Mouse (Mus musculus) thymus, postnatal 25 days (tissue): ENCODE data around the gene Cidec.

Experiments used
- DNase-seq: peaks from one replicate; pipeline ENCODE4 v3.0.0; 2022

The Cidec gene

GRCm38 (mm10) chr6:113435664-113436205, at the start of gene Cidec:
Gene Cidec, minus strand, starts transcription at chr6:113435760.
- no peak for DNase-seq

DNA sequence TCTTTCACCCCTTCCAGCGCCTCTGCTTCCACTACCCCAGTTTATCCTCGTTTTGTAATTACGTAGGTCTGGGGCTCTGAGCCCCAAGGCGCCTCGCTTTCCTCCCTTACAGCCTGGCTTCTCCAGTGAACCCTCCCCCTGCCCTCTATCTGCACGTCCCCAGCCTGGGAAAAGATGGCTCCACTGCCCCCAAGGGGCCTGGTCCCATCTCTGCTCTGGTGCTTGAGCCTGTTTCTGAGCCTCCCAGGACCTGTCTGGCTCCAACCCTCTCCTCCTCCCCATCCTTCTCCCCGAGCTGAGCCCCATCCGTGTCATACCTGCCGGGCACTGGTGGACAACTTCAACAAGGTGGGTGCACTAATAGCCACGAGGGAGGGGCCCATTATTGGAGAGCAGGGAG, 48.2 kb upstream of the Cidec start:
- DNase-seq: no peak

DNA sequence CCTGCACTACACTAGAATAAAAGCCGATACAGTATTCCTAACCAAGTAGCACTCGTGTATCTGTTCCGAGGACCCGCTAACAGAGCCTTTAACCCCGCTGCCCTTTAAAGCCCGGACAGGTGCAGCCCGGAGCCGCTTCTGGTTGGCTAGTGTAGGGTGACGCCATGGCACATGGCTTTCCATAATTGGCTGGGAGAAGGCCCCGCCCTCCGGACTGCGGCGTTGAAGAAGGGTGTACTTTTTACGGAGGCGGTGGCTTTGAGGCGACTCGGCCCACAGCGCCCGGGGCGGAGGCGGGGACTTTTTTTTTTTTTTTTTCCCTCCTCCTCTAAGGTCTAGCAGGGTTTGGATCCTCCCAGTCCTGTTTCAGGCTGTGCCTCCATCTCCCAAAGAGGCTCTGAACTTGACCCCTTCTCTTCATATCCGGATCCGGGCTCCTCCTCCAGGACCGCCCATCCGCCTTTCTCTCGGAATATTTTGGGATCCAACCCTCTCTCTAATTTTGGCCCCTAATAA, 47.6 kb upstream of the Cidec start, which contains the start of gene Creld1:
Gene Creld1 (plus strand): TSS at position 198 of the 516 bp plus-strand sequence.
- DNase-seq: peak; percentile 91

DNA sequence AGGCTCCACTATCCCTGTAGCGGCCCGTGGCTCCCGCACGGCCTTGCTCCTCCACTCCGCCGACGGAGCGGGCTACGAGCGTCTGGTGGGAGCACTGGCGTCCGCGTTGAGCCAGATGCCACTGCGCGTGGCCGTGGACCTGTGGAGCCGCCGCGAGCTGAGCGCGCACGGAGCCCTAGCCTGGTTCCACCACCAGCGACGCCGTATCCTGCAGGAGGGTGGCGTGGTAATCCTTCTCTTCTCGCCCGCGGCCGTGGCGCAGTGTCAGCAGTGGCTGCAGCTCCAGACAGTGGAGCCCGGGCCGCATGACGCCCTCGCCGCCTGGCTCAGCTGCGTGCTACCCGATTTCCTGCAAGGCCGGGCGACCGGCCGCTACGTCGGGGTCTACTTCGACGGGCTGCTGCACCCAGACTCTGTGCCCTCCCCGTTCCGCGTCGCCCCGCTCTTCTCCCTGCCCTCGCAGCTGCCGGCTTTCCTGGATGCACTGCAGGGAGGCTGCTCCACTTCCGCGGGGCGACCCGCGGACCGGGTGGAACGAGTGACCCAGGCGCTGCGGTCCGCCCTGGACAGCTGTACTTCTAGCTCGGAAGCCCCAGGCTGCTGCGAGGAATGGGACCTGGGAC, 47.0 kb upstream of the Cidec start:
- DNase-seq: peak; percentile 39

- no peak for DNase-seq
These were observed 45.2 kb upstream of the Cidec start for GRCm38 (mm10) chr6:113480555-113481373.

DNA sequence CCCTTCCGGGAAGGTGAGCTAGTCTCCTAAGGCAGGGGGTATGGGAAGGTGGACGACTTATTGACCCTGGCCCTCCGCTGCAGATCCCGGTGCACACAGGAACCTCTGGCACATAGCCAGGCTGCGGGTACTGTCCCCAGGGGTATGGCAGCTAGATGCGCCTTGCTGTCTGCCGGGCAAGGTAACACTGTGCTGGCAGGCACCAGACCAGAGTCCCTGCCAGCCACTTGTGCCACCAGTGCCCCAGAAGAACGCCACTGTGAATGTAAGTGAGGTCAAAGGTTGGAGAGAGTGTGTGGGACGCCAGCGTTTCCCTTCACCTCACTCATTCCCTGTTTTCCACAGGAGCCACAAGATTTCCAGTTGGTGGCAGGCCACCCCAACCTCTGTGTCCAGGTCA, 43.3 kb upstream of the Cidec start:
- DNase-seq: no peak

- DNase-seq: no peak
These were observed 41.8 kb upstream of the Cidec start for GRCm38 (mm10) chr6:113477353-113477752.

GRCm38 (mm10) chr6:113473715-113474114, 38.2 kb upstream of the Cidec start:
- no peak for DNase-seq

- no peak for DNase-seq
These were observed 37.7 kb upstream of the Cidec start for GRCm38 (mm10) chr6:113473246-113473645.

DNA sequence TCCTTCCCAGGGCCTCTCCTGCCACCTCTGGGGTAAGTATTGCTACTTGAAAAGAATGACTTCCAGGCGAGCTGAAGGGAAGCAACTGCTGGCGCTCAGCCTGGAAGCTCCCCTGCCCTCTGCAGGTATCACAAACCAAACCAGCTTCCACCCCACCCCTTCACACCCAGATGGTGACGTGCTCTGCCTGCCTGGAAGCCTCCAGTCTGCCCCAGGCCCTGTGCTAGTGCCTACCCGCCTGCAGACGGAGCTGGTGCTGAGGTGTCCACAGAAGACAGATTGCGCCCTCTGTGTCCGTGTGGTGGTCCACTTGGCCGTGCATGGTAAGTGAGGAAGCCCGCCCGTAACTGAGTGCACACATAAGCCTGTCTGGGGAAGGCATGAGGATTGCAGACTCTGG, 36.5 kb upstream of the Cidec start:
- no peak for DNase-seq

GRCm38 (mm10) chr6:113471297-113471936, 35.9 kb upstream of the Cidec start, which contains the start of gene Il17rc:
Gene Il17rc, plus strand, starts transcription at chr6:113471427.
- no peak for DNase-seq

GRCm38 (mm10) chr6:113469432-113469831, 33.9 kb upstream of the Cidec start:
- peak; percentile 72 for DNase-seq

GRCm38 (mm10) chr6:113469021-113469420, 33.5 kb upstream of the Cidec start:
- DNase-seq: peak; percentile 86

DNA sequence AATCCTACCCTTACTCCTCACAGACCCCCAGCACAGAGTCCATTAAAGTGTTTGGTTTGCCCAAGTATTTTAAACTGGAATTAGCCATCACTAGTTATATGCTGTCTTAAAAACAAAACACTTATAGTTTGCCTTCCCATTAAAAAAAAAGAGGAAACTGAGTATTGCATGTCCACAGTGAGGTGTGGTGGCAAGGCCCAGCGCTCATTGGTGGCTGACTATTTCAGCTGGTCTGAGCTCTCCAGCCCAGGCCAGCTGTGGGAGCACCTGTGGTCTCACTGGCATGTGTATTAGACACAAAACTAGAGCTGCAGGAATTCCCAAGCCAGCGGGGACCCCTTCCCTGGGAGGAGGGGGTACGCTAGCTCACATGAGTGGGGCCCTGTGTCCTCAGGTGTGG, 33.0 kb upstream of the Cidec start:
- no peak for DNase-seq

GRCm38 (mm10) chr6:113465602-113466001, 30.0 kb upstream of the Cidec start:
- DNase-seq: no peak

- DNase-seq: no peak
These were observed 28.5 kb upstream of the Cidec start for GRCm38 (mm10) chr6:113464040-113464439.

DNA sequence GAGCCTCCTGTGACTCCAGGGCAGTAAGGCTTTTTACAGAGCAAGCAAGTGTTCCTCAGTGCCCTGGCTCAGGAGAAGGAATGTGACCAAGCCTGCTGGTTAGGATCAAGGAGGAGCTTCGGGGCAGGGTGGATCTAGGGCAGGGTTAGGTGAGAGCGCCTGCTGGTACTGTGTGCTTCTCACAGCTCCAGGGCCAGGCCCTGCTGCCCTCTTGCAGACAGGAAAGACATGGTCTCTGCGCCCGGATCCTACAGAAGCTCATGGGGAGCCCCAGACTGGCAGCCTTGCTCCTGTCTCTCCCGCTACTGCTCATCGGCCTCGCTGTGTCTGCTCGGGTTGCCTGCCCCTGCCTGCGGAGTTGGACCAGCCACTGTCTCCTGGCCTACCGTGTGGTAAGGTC, 23.1 kb upstream of the Cidec start:
- DNase-seq: peak; percentile 36

DNA sequence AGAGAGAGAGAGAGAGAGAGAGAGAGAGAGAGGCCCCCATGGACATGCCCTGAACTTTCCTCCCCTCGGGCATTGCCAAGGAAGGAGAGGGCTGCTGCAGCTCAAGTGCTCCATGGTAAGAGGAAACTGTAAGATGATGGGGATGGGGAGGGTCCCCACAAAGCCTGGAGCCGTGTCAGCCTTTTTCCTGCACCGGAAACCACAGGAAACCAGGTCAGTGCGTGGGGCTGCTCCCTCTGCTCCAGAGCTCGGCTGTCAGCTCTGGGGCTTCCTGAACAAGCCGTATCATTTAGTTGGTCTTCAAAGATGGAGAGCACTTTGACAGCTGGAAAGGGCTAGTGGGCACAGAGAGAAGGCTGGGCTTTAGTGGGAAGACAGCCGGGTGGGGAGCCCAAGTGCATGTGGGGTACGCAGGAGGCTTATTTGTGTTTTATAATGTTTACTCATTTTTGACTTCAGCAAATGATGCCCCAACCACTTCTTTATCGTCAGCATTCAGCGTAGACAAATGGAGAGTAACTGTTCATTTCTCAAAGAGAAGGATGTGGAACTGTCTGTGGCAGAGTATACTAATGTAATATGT, 22.5 kb upstream of the Cidec start, which contains the start of gene Il17re:
Gene Il17re (plus strand): TSS at position 533 of the 583 bp plus-strand sequence.
- peak; percentile 64 for DNase-seq

DNA sequence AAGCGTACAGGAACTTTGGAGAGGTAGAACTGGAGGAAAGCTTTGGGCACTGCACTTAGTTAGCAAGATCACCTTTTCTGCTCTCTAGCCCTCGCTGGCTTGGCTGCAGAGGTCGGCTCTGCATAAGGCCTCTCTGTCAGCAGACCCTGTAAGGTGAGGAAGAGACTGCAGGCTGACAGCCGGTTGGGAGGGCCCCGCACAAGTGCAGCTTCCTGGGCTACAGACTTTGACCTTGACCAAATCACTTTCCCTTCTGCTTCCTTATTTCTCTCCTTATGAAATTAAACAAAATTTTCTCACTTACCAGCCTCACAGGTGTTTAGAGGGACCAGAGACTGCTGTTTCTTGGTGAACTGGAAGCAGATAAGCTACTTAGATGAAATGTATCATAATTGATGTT, 19.4 kb upstream of the Cidec start:
- DNase-seq: peak; percentile 29

DNA sequence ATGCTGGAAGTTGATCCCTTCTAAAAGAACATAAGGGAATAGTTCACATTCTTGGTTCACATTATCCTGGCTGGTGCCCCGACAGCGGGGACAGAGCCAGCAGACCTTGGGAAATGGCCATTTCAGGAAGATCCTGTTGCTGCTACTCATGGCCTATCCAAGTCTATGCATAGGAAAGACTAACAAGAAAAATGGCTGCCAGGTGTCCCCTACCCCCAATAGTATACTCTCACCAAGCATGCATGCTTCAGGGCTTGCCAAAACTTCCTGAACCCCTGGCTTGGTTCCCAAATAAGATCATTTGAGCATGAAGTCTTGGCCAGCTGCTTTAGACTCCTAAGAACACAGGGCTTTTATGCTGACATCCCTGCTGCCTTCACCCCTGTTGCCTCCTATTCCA, 16.3 kb upstream of the Cidec start:
- no peak for DNase-seq

DNA sequence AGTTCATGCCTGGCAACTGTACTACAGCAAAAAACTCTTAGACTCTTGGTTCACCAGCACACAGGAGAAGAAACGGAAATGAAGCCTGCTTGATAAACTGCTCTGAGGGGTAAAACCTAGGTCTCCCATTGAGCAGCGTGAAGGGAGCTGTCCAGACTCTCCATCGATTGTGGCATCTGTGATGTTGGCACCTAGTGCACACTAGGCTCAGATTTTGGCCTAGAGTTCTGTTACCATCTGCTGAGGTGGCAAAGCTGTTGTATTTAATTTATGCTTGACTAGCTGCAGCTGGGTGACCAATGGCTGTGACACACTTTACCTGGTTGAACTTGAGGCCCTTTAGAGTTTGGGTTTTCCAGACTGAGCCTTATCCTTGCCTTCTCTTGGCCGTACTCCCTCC, 12.1 kb upstream of the Cidec start:
- DNase-seq: no peak

GRCm38 (mm10) chr6:113444207-113444965, 8.8 kb upstream of the Cidec start:
- no peak for DNase-seq
